Mouse (Mus musculus): Measurements from ENCODE around the gene Gsn.

The Gsn gene

GRCm38 (mm10) chr2:35322404-35323164, 66.4 kb downstream of the Gsn start:
- in situ Hi-C loops (cut with MboI, MseI): no loop called here

GRCm38 (mm10) chr2:35325930-35326329, 69.8 kb downstream of the Gsn start:
- in situ Hi-C loops (cut with MboI, MseI): no loop called here

DNA sequence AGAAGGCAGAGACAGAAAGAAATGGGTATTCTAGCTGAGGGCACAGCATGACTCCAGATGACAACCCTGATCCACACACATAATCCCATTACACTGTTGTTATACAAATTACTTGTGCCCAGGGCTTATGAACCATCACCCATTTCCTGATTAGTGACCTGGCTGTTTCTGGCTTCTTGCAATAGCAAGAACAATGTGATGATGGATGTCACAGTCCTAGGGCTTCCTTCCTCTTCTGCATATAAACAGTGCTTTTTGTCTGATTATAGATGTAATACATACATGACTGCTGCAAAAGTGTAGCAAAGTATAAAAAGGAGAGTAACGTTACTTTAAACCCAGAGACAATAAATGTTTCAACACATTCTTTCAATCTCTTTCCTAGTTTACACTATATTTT, 70.8 kb downstream of the Gsn start:
- in situ Hi-C loops (cut with MboI, MseI): no loop called here

- in situ Hi-C loops (cut with MboI, MseI): no loop called here
Measured at GRCm38 (mm10) chr2:35327583-35327982, 71.4 kb downstream of the Gsn start.

DNA sequence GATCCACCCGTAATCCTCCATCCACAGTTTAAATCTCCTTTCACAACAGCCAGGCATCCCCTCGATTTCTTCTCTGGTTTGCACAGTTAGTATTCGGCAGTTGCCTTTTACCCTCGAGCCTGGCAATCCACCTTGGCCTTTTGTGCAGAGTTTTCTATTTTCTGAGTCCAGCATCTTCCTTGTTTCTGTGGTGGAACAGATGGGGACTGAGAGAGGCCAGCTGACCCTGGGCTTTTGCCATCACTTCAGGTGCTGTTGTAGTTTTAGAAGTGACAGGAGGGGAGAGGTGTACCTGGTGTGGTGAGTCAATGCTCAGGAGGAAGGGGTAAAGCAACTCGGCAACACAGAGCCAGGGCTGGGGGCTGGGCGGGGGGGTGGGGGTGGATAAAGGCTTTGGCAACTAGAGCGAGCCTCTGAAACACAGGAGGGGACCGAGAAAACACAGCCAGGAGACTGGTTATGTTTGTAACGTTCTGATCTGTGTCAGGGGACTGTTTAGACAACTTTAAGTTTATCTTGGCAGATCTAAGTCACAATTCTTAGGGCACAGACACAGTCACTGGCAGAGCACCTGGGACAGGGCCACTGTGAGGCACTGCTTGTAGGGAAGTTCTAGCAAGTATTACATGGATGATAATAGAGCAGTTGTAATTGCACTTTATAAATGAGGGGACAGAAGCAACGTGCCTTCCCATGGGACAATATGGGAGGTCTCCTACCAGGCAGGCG, 72.0 kb downstream of the Gsn start:
- in situ Hi-C loops (cut with MboI, MseI): no loop called here

- in situ Hi-C loops (cut with MboI, MseI): no loop called here
Measured at GRCm38 (mm10) chr2:35329061-35329460, 72.9 kb downstream of the Gsn start.

GRCm38 (mm10) chr2:35331205-35331604, 75.0 kb downstream of the Gsn start:
- in situ Hi-C loops (cut with MboI, MseI): no loop called here

GRCm38 (mm10) chr2:35333670-35334069, 77.5 kb downstream of the Gsn start:
- in situ Hi-C loops (cut with MboI, MseI): no loop called here

DNA sequence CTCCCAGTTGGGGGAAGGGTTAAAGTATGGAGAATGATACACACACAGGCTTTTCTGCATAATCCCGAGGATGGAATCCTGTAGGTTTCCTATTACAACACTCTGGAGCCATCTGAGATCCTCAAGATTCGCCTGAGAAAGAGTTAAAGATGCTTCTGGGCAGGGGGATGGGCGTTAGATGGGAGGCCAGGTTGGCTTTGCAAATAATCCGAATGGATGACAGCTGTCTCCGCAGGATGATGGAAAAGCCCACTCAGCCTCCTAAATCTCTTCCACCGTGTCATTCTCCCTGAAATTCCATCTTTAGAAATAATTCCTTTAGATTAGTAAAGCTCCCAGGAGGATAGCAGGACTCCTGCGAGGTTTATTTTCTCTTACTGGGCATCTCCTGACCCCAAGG, 79.4 kb downstream of the Gsn start:
- in situ Hi-C loops (cut with MboI, MseI): no loop called here

- in situ Hi-C loops (cut with MboI, MseI): no loop called here
Measured at GRCm38 (mm10) chr2:35336388-35337280, 80.5 kb downstream of the Gsn start, which contains the start of gene Stom. Stom (minus strand) TSS chr2:35336976.

- in situ Hi-C loops (cut with MboI, MseI): no loop called here
Measured at GRCm38 (mm10) chr2:35337419-35337818, 81.2 kb downstream of the Gsn start.

GRCm38 (mm10) chr2:35338036-35338435, 81.9 kb downstream of the Gsn start:
- in situ Hi-C loops (cut with MboI, MseI): no loop called here

GRCm38 (mm10) chr2:35338707-35339106, 82.5 kb downstream of the Gsn start:
- in situ Hi-C loops (cut with MboI, MseI): no loop called here

- in situ Hi-C loops (cut with MboI, MseI): no loop called here
Measured at GRCm38 (mm10) chr2:35342605-35343004, 86.4 kb downstream of the Gsn start.

- in situ Hi-C loops (cut with MboI, MseI): no loop called here
Measured at GRCm38 (mm10) chr2:35345984-35346383, 89.8 kb downstream of the Gsn start.

- in situ Hi-C loops (cut with MboI, MseI): no loop called here
Measured at GRCm38 (mm10) chr2:35349184-35349583, 93.0 kb downstream of the Gsn start.
